Comparison of ENCODE assay signal across 24 mouse cellular contexts in the genomic region with DNA sequence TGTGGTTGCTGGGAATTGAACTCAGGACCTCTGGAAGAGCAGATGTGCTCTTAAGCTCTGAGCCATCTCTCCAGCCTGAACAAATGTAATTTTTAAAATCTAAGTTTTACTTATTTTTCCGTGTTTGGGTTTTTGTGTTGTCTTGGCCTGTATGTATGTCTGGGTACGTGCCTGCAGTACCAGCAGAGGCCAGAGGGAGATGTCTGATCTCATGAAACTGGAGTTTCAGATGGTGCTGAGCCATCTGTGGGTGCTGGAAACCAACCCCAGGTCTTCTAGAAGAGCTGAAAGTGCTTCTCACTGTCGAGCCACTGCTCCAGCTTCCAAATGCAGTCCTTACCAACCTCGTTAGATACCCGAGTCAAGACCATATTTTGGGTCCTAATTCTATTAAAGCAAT.
DNase-seq lines count a peak whose midpoint lies in the region; ATAC-seq and TF ChIP-seq lines count a peak whose summit lies in the region.
"Had no signal": no experiment of that assay in that cellular context is flagged by ENCODE, and none has a peak within 500 bp of the region (broad histone marks: within the 10 kb centered on the region; RNA-seq: fewer than 3 reads in every experiment).

No protein-coding gene starts in this region.

- no peak for TF ChIP-seq EP300 in heart, adult 2 months (IDR thresholded peaks at IDR 0.05; ENCODE audit: insufficient read depth, low read depth, low read length)

- no peaks in the 10 kb centered on the region for H3K9me3 ChIP-seq in E14TG2a.4 (ENCODE audit: low read length)
- H3K9me3 ChIP-seq: embryonic facial prominence, embryonic 13.5 days; forebrain, embryonic 12.5 days; heart, embryonic 15.5 days; midbrain, embryonic 15.5 days; neural tube, embryonic 15.5 days had no signal

- ATAC-seq in monocyte, adult 5-6 weeks (replicated peaks; ENCODE audit: insufficient number of reproducible peaks, low FRiP score, low TSS enrichment, poor library complexity, severe bottlenecking): no peak
- ATAC-seq: hindbrain, embryonic 16.5 days; midbrain, embryonic 15.5 days had no signal

- no peaks in the 10 kb centered on the region for H3K79me2 ChIP-seq in heart, adult 2 months (replicated peaks; ENCODE audit: control insufficient read depth, insufficient read depth, low read length)

- no peak overlapping the region for H3K27ac ChIP-seq in heart, adult 2 months
- H3K27ac ChIP-seq in left cerebral cortex, adult 2 months: no peak overlapping the region
- H3K27ac ChIP-seq: embryonic facial prominence, embryonic 13.5 days; forebrain, embryonic 12.5 days; heart, embryonic 15.5 days; midbrain, embryonic 15.5 days; neural tube, embryonic 15.5 days had no signal

- peak; percentile 34 for TF ChIP-seq CTCF in heart, adult 2 months (IDR thresholded peaks at IDR 0.05)
- TF ChIP-seq CTCF in left cerebral cortex, adult 2 months (IDR thresholded peaks at IDR 0.05): peak; percentile 20
- peak; percentile 37 for TF ChIP-seq CTCF in E14TG2a.4 (conservative IDR thresholded peaks at IDR 0.05; ENCODE audit: low read length)

- no peaks in the 10 kb centered on the region for H3K36me3 ChIP-seq in heart, adult 2 months (ENCODE audit: control insufficient read depth, insufficient read depth, low read length)
- no peaks in the 10 kb centered on the region for H3K36me3 ChIP-seq in E14TG2a.4 (ENCODE audit: insufficient read depth, low read length)
- H3K36me3 ChIP-seq: embryonic facial prominence, embryonic 13.5 days; forebrain, embryonic 12.5 days; heart, embryonic 15.5 days; midbrain, embryonic 15.5 days; neural tube, embryonic 15.5 days had no signal

- H3K9ac ChIP-seq in heart, adult 2 months (ENCODE audit: low read depth, low read length): no peak overlapping the region
- H3K9ac ChIP-seq: embryonic facial prominence, embryonic 13.5 days; forebrain, embryonic 12.5 days; heart, embryonic 15.5 days; midbrain, embryonic 15.5 days; neural tube, embryonic 15.5 days had no signal

- H3K4me3 ChIP-seq in heart, adult 2 months: no peak overlapping the region
- no peak overlapping the region for H3K4me3 ChIP-seq in left cerebral cortex, adult 2 months
- H3K4me3 ChIP-seq in E14TG2a.4 (replicated peaks; ENCODE audit: low read length): no peak overlapping the region
- H3K4me3 ChIP-seq: embryonic facial prominence, embryonic 13.5 days; erythroblast, embryonic 14.5 days; forebrain, embryonic 12.5 days; heart, embryonic 15.5 days; midbrain, embryonic 15.5 days; neural tube, embryonic 15.5 days had no signal

- TF ChIP-seq POLR2A in heart, adult 2 months (IDR thresholded peaks at IDR 0.05; ENCODE audit: insufficient read depth, low read depth, low read length): no peak

- intact Hi-C loops in heart, adult 2 months (cut with DNase I): no loop called here
- intact Hi-C loops in heart, postnatal 25 days (cut with DNase I): no loop called here
- intact Hi-C loops in left cerebral cortex, adult 2 months (cut with DNase I): no loop called here
- intact Hi-C loops in left cerebral cortex, postnatal 4 days (cut with DNase I): no loop called here

- no peaks in the 10 kb centered on the region for H3K4me1 ChIP-seq in heart, adult 2 months (ENCODE audit: control insufficient read depth, insufficient read depth, low read length)
- H3K4me1 ChIP-seq in E14TG2a.4 (replicated peaks; ENCODE audit: low read depth, low read length): peaks cover 29% of the 10 kb centered on the region
- H3K4me1 ChIP-seq: embryonic facial prominence, embryonic 13.5 days; heart, embryonic 15.5 days; midbrain, embryonic 15.5 days; neural tube, embryonic 15.5 days had no signal

- WGBS in heart, adult 2 months: 91% methylated on average over 5 of the region's 5 CpGs

- no peaks in the 10 kb centered on the region for H3K27me3 ChIP-seq in heart, adult 2 months (ENCODE audit: control insufficient read depth, insufficient read depth, low read length)
- peaks cover 19% of the 10 kb centered on the region for H3K27me3 ChIP-seq in E14TG2a.4 (ENCODE audit: insufficient read depth, low read length)
- H3K27me3 ChIP-seq: CH12.LX; embryonic facial prominence, embryonic 13.5 days; forebrain, embryonic 12.5 days; heart, embryonic 15.5 days; midbrain, embryonic 15.5 days; neural tube, embryonic 15.5 days had no signal

- no peak for DNase-seq in heart, adult 2 months
- no peak for DNase-seq in heart, postnatal 25 days (ENCODE audit: low spot score)
- DNase-seq in left cerebral cortex, adult 2 months (ENCODE audit: extremely low spot score in 1 of 2, low spot score in 2 of 2): no peak
- DNase-seq in left cerebral cortex, postnatal 4 days: no peak
- peak; percentile 34 for DNase-seq in naive thymus-derived CD4-positive, alpha-beta T cell, adult 2 months (ENCODE audit: low read depth)
- DNase-seq: adrenal gland, postnatal 14 days; cerebellum, adult 8-10 months; cerebellum, postnatal 36 days; embryo, embryonic 11 days; gastrocnemius, postnatal 36 days; kidney, adult 8-10 months; kidney, postnatal 14 days; lung, adult 2 months; lung, postnatal 4 days had no signal
